Mouse (Mus musculus): ENCODE measurements around the gene Ptpa. TPM values are rescaled to one million over a fixed set of nuclear protein-coding genes. Genes with fewer than 3 reads are reported as not detected.

Ptpa gene
- polyA plus RNA-seq, 1 experiment from 2014 or later = 71.4 TPM

DNA sequence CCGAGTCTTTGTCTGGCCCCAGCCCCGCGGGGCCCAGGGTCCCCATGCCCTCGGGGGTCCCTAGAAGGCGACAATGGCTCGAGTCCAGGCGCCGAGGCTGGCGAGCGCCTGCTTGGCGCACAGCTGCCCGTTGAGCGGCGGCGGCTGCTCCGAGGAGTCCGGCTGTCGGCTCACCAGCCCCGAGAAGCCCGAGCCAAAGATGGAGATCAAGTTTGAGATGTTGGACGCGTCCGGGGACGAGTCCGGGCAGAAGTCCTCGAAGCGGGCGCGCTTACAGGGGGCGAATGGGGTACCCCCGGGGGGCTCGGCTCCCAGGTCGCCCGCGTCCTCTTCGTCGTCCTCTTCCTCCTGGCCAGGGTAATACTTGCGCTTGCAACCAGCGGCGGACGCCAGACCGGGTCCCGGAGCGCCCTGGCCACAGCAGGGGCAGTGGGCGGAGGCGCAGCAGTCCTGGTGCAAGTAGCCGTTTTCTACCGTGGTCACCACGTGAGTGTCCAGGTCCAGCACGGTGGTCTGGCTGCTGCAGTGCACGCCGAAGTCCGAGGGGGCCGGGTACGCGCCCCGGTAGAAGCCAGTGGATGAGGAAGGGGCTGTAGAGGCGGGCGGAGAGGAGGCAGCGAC is 57.0 kb downstream of the Ptpa start:
- H3K9me3 ChIP-seq (ENCODE audit: control insufficient read depth) = no peaks in the 10 kb centered on the region
- no peak for ATAC-seq
- H3K9ac ChIP-seq (ENCODE audit: low read depth, low read length) = peak overlapping the region; percentile 81
- peak overlapping the region; percentile 84 for H3K27ac ChIP-seq (ENCODE audit: low read depth, low read length)
- H3K4me3 ChIP-seq (ENCODE audit: low read depth, low read length) = peak overlapping the region; percentile 81
- TF ChIP-seq CTCF (IDR thresholded peaks at IDR 0.05; ENCODE audit: low read depth) = no peak
- under 1% methylated on average over 60 of the region's 60 CpGs for WGBS
- peaks cover 5% of the 10 kb centered on the region; the same call in 1 of the 2 replicates for H3K4me1 ChIP-seq (replicated peaks; ENCODE audit: control insufficient read depth, insufficient read depth, low read length)
- H3K36me3 ChIP-seq (ENCODE audit: control insufficient read depth, insufficient read depth) = no peaks in the 10 kb centered on the region
- H3K4me2 ChIP-seq (replicated peaks; ENCODE audit: low read depth) = peak overlapping the region; percentile 98
- H3K27me3 ChIP-seq (replicated peaks; ENCODE audit: control insufficient read depth, insufficient read depth, low read length) = no peaks in the 10 kb centered on the region

DNA sequence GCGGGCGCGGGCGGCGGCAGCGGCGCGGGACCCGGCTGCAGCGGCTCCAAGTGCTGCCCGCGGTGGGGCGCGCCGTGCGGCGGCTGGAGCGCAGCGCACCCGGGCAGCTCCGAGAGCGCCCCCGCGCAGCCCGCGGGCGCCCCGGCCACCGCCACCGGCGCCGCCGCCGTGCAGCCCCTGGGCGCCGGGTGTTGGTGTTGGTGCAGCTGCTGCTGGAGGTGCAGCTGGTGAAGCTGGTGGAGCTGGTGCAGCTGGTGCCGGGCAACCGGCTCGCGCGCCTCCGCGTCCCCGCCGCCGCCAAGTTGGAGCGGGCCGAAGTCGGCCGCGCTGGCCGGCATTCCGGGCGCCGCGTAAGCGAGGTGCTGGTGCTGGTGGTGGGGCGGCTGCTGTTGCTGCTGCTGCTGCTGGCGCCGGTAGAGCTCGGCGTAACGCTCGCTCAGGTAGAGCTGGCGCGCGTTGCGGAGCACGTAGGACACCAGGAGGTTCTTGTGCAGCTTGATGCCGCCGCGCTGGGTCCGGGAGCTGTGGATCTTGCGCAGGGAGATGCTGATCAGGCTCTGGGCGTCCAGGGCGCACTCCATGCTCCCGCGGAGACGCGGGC is 57.7 kb downstream of the Ptpa start:
- H3K4me1 ChIP-seq (replicated peaks; ENCODE audit: control insufficient read depth, insufficient read depth, low read length) = peaks cover 5% of the 10 kb centered on the region; the same call in 1 of the 2 replicates
- under 1% methylated on average over 59 of the region's 80 CpGs for WGBS
- H3K4me3 ChIP-seq (ENCODE audit: low read depth, low read length) = peak overlapping the region; percentile 81
- no peak for TF ChIP-seq CTCF (IDR thresholded peaks at IDR 0.05; ENCODE audit: low read depth)
- H3K27ac ChIP-seq (ENCODE audit: low read depth, low read length) = peak overlapping the region; percentile 84
- no peaks in the 10 kb centered on the region for H3K36me3 ChIP-seq (ENCODE audit: control insufficient read depth, insufficient read depth)
- H3K27me3 ChIP-seq (replicated peaks; ENCODE audit: control insufficient read depth, insufficient read depth, low read length) = no peaks in the 10 kb centered on the region
- peak overlapping the region; percentile 81 for H3K9ac ChIP-seq (ENCODE audit: low read depth, low read length)
- no peaks in the 10 kb centered on the region for H3K9me3 ChIP-seq (ENCODE audit: control insufficient read depth)
- ATAC-seq = peak; percentile 28
- peak overlapping the region; percentile 98 for H3K4me2 ChIP-seq (replicated peaks; ENCODE audit: low read depth)

DNA sequence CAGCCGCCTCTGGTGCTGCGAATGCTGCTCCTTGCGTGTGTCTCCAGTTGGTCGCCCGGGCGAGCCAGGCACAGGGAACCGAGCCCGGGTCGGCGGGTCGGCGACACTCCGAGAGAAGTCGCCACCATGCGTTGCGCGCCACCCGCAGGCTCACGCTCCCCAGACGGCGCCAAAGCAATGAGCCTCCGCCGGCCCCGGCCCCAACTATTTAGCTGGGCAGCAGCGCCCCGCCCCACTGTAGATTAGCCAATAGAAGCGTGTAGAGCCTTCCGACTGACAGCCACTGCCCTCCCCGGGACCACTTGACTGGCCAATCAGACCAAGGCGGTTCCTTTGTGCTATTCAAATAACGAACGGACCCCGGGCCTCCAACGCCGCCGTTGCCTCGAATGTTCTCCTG is 58.2 kb downstream of the Ptpa start, which contains the start of gene Ier5l:
TSS of gene Ier5l (minus strand) at position 181 of the 400 bp plus-strand sequence.
- peak; percentile 26; the same call in 1 of the 2 replicates for TF ChIP-seq CTCF (IDR thresholded peaks at IDR 0.05; ENCODE audit: low read depth)
- Histone ChIP-seq H3K9me3 (ENCODE audit: control insufficient read depth) (no peaks in the 10 kb centered on the region), H3K9ac (ENCODE audit: low read depth, low read length) (peak within 1 kb of the TSS; percentile 81), H3K27ac (ENCODE audit: low read depth, low read length) (peak within 1 kb of the TSS; percentile 84), H3K27me3 (replicated peaks; ENCODE audit: control insufficient read depth, insufficient read depth, low read length) (no peaks in the 10 kb centered on the region), H3K36me3 (ENCODE audit: control insufficient read depth, insufficient read depth) (no peaks in the 10 kb centered on the region), H3K4me1 (replicated peaks; ENCODE audit: control insufficient read depth, insufficient read depth, low read length) (peaks cover 5% of the 10 kb centered on the region; the same call in 1 of the 2 replicates), H3K4me3 (ENCODE audit: low read depth, low read length) (peak within 1 kb of the TSS; percentile 81), H3K4me2 (replicated peaks; ENCODE audit: low read depth) (peak within 1 kb of the TSS; percentile 98)
- 0% methylated on average over 37 of the region's 37 CpGs for WGBS
- peak; percentile 84 for ATAC-seq

DNA sequence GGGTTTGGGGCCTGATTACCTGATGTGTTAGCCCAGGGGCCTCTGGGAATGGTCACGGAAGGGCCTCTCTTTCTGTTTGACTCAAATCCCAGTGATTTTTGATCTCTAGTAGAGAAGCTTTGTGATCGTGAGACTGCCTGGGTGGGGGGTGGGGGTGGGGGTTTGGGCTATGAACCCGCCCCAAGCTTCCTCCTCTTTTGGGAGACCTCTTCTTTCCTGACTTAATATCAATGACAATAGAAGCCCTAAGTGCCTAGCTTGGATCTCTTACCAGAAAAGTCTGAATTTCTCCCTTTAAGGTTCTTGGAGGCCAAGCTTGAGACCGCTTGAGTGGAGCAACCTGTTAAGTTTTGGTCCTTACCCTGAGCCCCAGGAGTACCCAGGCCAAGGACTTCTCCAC is 58.9 kb downstream of the Ptpa start:
- 0 out of 2 replicates have a peak overlapping the region, but pooled peaks have one; percentile 23 for H3K9ac ChIP-seq (ENCODE audit: low read depth, low read length)
- peak overlapping the region; percentile 98 for H3K4me2 ChIP-seq (replicated peaks; ENCODE audit: low read depth)
- peaks cover 5% of the 10 kb centered on the region; the same call in 1 of the 2 replicates for H3K4me1 ChIP-seq (replicated peaks; ENCODE audit: control insufficient read depth, insufficient read depth, low read length)
- H3K27me3 ChIP-seq (replicated peaks; ENCODE audit: control insufficient read depth, insufficient read depth, low read length) = no peaks in the 10 kb centered on the region
- no peaks in the 10 kb centered on the region for H3K9me3 ChIP-seq (ENCODE audit: control insufficient read depth)
- WGBS = 32% methylated on average over 4 of the region's 4 CpGs
- no peak for ATAC-seq
- no peak for TF ChIP-seq CTCF (IDR thresholded peaks at IDR 0.05; ENCODE audit: low read depth)
- H3K4me3 ChIP-seq (ENCODE audit: low read depth, low read length) = peak overlapping the region; percentile 81
- no peaks in the 10 kb centered on the region for H3K36me3 ChIP-seq (ENCODE audit: control insufficient read depth, insufficient read depth)
- H3K27ac ChIP-seq (ENCODE audit: low read depth, low read length) = no peak overlapping the region

DNA sequence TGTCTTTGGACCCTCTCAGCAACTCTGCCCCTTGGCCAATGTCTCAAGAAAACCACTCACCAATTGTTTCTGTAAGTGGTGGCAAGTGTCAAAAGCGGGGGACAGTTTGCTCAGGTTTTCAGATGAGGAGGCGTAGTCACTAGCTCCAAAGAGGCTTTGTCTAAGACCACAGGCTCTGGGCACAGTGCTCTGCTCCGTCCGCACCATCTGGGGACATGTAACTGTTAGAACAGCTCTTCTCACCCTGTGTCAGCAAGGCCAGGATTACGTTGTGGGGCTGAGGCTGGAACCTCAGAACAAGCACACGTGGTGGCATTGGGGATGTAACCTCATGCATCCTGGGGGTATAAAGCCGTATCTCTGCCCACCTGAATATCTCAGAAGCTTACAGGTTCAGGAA is 59.6 kb downstream of the Ptpa start:
- WGBS = 93% methylated on average over 7 of the region's 7 CpGs
- no peak for ATAC-seq

DNA sequence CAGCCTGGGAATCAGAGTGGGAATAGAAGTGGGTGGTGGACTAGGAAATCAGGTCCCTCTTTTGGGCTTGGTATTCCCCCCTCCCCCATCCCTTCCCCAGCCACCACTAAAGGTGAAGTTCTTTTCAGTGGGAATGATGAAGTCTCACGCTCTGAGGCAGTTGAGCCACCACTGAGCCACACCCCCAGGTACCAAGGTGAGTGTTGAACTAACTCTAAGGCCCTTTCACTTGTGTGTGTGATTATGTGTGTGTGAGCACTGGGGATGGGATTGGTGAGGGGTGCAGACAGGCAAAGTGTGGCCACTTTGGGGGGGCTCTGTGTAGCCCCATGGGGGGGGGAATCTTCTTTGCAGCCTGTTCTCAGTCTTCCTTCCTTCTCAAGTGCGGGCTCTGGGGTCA is 60.4 kb downstream of the Ptpa start:
- H3K9ac ChIP-seq (ENCODE audit: low read depth, low read length) = no peak overlapping the region
- 52% methylated on average over 2 of the region's 2 CpGs for whole genome bisulfite sequencing
- no peak for ATAC-seq

More for the DNA sequence above, 59.6 kb downstream of the Ptpa start:
- TF ChIP-seq CTCF (IDR thresholded peaks at IDR 0.05; ENCODE audit: low read depth) = no peak
- Histone ChIP-seq H3K4me2 (replicated peaks; ENCODE audit: low read depth) (peak overlapping the region; percentile 98; the same call in 1 of the 2 replicates), H3K27me3 (replicated peaks; ENCODE audit: control insufficient read depth, insufficient read depth, low read length) (no peaks in the 10 kb centered on the region), H3K36me3 (ENCODE audit: control insufficient read depth, insufficient read depth) (no peaks in the 10 kb centered on the region), H3K4me1 (replicated peaks; ENCODE audit: control insufficient read depth, insufficient read depth, low read length) (peaks cover 5% of the 10 kb centered on the region; the same call in 1 of the 2 replicates), H3K27ac (ENCODE audit: low read depth, low read length) (no peak overlapping the region), H3K4me3 (ENCODE audit: low read depth, low read length) (no peak overlapping the region), H3K9ac (ENCODE audit: low read depth, low read length) (no peak overlapping the region), H3K9me3 (ENCODE audit: control insufficient read depth) (no peaks in the 10 kb centered on the region)

More for the DNA sequence above, 60.4 kb downstream of the Ptpa start:
- no peak for TF ChIP-seq CTCF (IDR thresholded peaks at IDR 0.05; ENCODE audit: low read depth)
- H3K9me3 ChIP-seq (ENCODE audit: control insufficient read depth) = no peaks in the 10 kb centered on the region
- peaks cover 5% of the 10 kb centered on the region; the same call in 1 of the 2 replicates for H3K4me1 ChIP-seq (replicated peaks; ENCODE audit: control insufficient read depth, insufficient read depth, low read length)
- H3K27ac ChIP-seq (ENCODE audit: low read depth, low read length) = no peak overlapping the region
- H3K4me3 ChIP-seq (ENCODE audit: low read depth, low read length) = no peak overlapping the region
- H3K27me3 ChIP-seq (replicated peaks; ENCODE audit: control insufficient read depth, insufficient read depth, low read length) = no peaks in the 10 kb centered on the region
- no peaks in the 10 kb centered on the region for H3K36me3 ChIP-seq (ENCODE audit: control insufficient read depth, insufficient read depth)
- no peak overlapping the region for H3K4me2 ChIP-seq (replicated peaks; ENCODE audit: low read depth)

All from intestine, postnatal 0 days (tissue).